ENCODE assay signal across 8 mouse cellular contexts in genomic region chr9:111056798-111057543, GRCm38 (mm10). TPM values are rescaled to one million over a fixed set of nuclear protein-coding genes. Genes with fewer than 3 reads are reported as not detected.
DNase-seq lines count a peak whose midpoint lies in the region; ATAC-seq lines count a peak whose summit lies in the region.

Ccrl2 (minus strand) TSS chr9:111057519.

- H3K9me3 ChIP-seq in forebrain, embryonic 12.5 days: no peaks in the 10 kb centered on the region
- H3K9me3 ChIP-seq in limb, embryonic 13.5 days: no peaks in the 10 kb centered on the region
- no peaks in the 10 kb centered on the region for H3K9me3 ChIP-seq in midbrain, embryonic 12.5 days

- no peak within 1 kb of the TSS for H3K9ac ChIP-seq in forebrain, embryonic 12.5 days
- peak within 1 kb of the TSS; percentile 48 for H3K9ac ChIP-seq in limb, embryonic 13.5 days
- H3K9ac ChIP-seq in midbrain, embryonic 12.5 days (replicated peaks): no peak within 1 kb of the TSS

- peak within 1 kb of the TSS; percentile 13; the same call in 1 of the 2 replicates for H3K4me2 ChIP-seq in forebrain, embryonic 12.5 days
- peak within 1 kb of the TSS; percentile 66 for H3K4me2 ChIP-seq in limb, embryonic 13.5 days (replicated peaks)
- peak within 1 kb of the TSS; percentile 15; the same call in 1 of the 2 replicates for H3K4me2 ChIP-seq in midbrain, embryonic 12.5 days (replicated peaks)

- H3K4me3 ChIP-seq in forebrain, embryonic 12.5 days (replicated peaks): no peak within 1 kb of the TSS; the same call in 1 of the 2 replicates
- H3K4me3 ChIP-seq in limb, embryonic 13.5 days: peak within 1 kb of the TSS; percentile 35
- H3K4me3 ChIP-seq in midbrain, embryonic 12.5 days: 0 out of 2 replicates have a peak within 1 kb of the TSS, but pooled peaks have one; percentile 13

- H3K27me3 ChIP-seq in forebrain, embryonic 12.5 days: no peaks in the 10 kb centered on the region
- no peaks in the 10 kb centered on the region for H3K27me3 ChIP-seq in limb, embryonic 13.5 days
- no peaks in the 10 kb centered on the region for H3K27me3 ChIP-seq in midbrain, embryonic 12.5 days

- peak; percentile 61 for DNase-seq in CD4-positive helper T cell, adult 2 months (ENCODE audit: low read depth, low spot score)
- DNase-seq in adrenal gland, adult 8-10 months: peak; percentile 53
- DNase-seq in urinary bladder, postnatal 36 days (ENCODE audit: low spot score in 2 of 2): peak; percentile 22 to 29
- DNase-seq in cerebellum, adult 11 months: no peak

- H3K36me3 ChIP-seq in forebrain, embryonic 12.5 days (replicated peaks): no peaks in the 10 kb centered on the region
- H3K36me3 ChIP-seq in limb, embryonic 13.5 days: no peaks in the 10 kb centered on the region
- H3K36me3 ChIP-seq in midbrain, embryonic 12.5 days: no peaks in the 10 kb centered on the region

- no peak for ATAC-seq in forebrain, embryonic 12.5 days (ENCODE audit: low FRiP score)
- peak; percentile 48 to 61 for ATAC-seq in hematopoietic stem cell, adult 5-6 weeks (replicated peaks in 1 of 2; ENCODE audit: insufficient read depth in 1 of 2, low FRiP score in 2 of 2, low TSS enrichment in 1 of 2, low read depth in 1 of 2, poor library complexity in 2 of 2, severe bottlenecking in 2 of 2)
- peak; percentile 54; the same call in 1 of the 2 replicates for ATAC-seq in limb, embryonic 13.5 days (ENCODE audit: low FRiP score, low read depth)
- ATAC-seq in midbrain, embryonic 12.5 days (ENCODE audit: low FRiP score, low read depth): no peak

- peaks cover 10% of the 10 kb centered on the region; the same call in 1 of the 2 replicates for H3K4me1 ChIP-seq in forebrain, embryonic 12.5 days
- peaks cover 22% of the 10 kb centered on the region for H3K4me1 ChIP-seq in limb, embryonic 13.5 days
- no peaks in the 10 kb centered on the region for H3K4me1 ChIP-seq in midbrain, embryonic 12.5 days

- H3K27ac ChIP-seq in forebrain, embryonic 12.5 days: 0 out of 2 replicates have a peak within 1 kb of the TSS, but pooled peaks have one; percentile 31
- no peak within 1 kb of the TSS for H3K27ac ChIP-seq in limb, embryonic 13.5 days
- H3K27ac ChIP-seq in midbrain, embryonic 12.5 days (replicated peaks): no peak within 1 kb of the TSS

- WGBS in forebrain, embryonic 12.5 days: 66% methylated on average over 17 of the region's 17 CpGs
- 21% methylated on average over 17 of the region's 17 CpGs for WGBS in limb, embryonic 13.5 days
- 62% methylated on average over 17 of the region's 17 CpGs for WGBS in midbrain, embryonic 12.5 days

RNA-seq across cellular contexts. Expression of gene Ccrl2, which starts in this region (rescaled TPM):
- total RNA-seq in adrenal gland, adult 8-10 months (2022): 10 to 100 TPM in 2 of 4 experiments, 1 to 10 TPM in 2; 5.4 to 12.8 (median 9.8) TPM
- polyA plus RNA-seq in forebrain, embryonic 12.5 days (2016; fragmentation: Nextera tagmentation; extraction: Ambion mirVana): 0.69 and 0.91 TPM in 2 replicates
- total RNA-seq in hematopoietic stem cell, adult 5-6 weeks (2017): 24.9 and 25.1 TPM in 2 replicates
- polyA plus RNA-seq in limb, embryonic 13.5 days (2015; fragmentation: Nextera tagmentation; extraction: Ambion mirVana): 0.33 and 0.68 TPM in 2 replicates
- 1.3 and 1.5 TPM in 2 replicates for polyA plus RNA-seq in midbrain, embryonic 12.5 days (2016; fragmentation: Nextera tagmentation; extraction: Ambion mirVana)

Comparison
In these comparisons a context has a peak if more than half of its experiments do, and no peak if none do; other contexts are left out.
1. Peak in ATAC-seq, H3K4me3 ChIP-seq, H3K9ac ChIP-seq and H3K4me2 ChIP-seq in limb, embryonic 13.5 days; RNA of the gene not detected or under 1 TPM.
2. ATAC-seq: peak in hematopoietic stem cell, adult 5-6 weeks (2 of 2); none in forebrain, embryonic 12.5 days (single experiment) and midbrain, embryonic 12.5 days (single experiment).
3. H3K4me2 ChIP-seq: peak in every context shown above with its lines; median percentile 66 in limb, embryonic 13.5 days; 15 in midbrain, embryonic 12.5 days; 13 in forebrain, embryonic 12.5 days.